Mouse (Mus musculus): ENCODE measurements around the gene Kcnh5. TPM values are rescaled to one million over a fixed set of nuclear protein-coding genes. Genes with fewer than 3 reads are reported as not detected.

The Kcnh5 gene
- total RNA-seq (2021) = 10 to 100 TPM; 24.2 to 25.3 TPM

DNA sequence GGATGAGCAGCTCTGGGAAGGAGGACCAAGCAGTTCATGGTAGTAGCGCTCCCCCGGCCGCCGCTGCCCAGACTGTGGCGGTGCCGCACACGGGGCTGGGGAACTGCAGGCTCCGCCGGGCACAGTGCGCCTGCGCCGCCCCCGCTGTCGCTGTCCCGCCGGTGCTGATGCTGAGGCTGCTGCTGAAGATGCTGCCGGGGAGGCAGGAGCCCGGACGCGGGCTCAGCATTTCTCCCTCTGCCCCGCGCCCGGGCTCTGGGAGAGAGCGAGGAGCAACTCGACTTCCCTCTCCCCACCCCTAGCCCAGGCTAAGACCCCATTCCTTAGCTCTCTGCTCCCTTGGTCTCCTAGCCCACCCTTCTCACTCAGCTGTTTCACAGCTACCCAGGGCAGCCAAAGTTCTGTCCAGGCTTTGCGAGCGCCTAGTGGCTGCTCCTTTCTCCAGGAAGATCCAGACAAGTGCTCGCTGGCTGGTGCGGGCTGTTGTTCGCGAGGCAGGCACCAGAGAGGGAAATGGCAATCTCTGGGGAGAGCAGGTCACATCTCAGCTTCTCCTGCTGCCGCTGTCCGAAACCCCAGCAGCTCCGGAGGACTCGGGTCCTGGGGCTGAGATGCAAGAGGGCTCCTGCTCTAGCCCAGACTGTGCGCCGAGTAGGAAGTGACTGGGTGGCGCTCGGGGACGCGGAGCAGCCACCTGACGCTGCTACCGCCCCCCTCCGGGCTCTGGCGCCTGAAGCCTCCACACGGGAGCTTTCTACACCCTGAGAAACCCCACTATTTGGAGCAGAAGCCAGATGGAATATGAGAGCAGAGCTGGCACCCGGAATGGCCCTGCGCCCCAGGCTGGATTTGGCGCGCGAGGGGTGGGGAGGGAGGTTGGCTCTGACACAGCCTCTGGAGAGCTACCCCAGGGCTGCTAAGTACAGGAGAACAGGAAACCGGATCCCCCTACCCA lies at the start of gene Kcnh5:
Gene Kcnh5 (minus strand): TSS at position 642 of the 955 bp plus-strand sequence.
- intact Hi-C loops (cut with DNase I) = no loop called here
- DNase-seq = peak; percentile 76

DNA sequence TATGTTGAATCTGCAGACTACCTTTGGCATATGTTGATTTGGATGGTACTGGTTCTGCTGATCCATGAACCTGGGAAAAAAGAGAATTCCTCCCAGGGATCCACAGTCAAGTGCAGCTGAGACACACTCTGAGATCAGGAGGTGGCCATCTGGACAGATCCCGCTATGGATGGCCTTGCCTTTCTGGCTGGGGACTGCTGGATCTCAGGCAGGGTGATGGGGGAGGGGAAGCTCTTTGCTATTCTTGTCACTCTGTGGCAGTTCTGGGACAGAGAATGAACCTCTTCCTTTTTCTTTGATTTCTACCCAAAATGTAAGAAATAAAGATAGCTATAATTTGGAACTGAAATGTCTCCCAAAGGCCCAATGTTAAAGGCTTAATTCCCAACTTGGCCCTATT lies 46.8 kb upstream of the Kcnh5 start:
- peak; percentile 27 for DNase-seq
- intact Hi-C loops (cut with DNase I) = no loop called here

DNA sequence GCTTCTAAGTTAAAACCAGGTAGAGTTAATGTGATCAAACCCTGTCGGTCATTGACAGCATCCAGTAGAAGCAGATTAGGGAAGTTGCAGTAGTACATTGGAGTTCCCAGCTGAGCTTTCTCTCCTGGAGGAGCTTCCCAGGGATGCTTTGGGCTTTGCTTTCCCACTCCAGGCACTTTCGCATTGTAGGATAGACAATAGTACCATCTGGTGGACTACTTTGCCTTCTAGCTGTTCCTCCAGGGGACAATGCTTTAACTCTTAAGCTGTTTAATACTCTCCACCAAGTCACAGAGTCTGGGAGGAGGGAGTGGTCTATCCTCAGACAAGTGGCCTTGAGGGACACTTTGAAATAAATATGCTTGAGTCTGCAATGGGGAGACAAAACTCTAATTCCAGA lies 12.3 kb upstream of the Kcnh5 start:
- intact Hi-C loops (cut with DNase I) = loop anchor here (5.0 kb wide), 1 partner anchor 867 kb away; no protein-coding TSS in a partner anchor
- no peak for DNase-seq

DNA sequence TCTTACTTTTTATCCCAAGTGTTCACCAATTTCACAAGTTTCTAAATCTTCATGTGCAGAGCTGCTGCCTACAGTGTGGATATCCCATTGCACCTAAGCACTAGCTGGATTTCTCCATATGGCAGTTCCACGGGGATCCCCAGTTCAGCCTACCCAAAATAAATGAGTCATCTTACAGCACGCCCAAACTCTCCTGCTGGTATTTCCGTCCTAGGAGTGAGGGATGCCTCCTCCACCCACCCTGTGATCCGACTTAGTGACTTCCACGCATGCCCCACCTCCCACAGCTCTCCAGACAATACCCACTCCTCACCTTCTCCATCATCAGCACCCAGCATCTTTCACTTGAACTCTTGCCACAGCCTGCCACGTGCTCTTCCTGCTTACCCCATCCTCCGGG lies 5.5 kb upstream of the Kcnh5 start:
- DNase-seq = no peak
- intact Hi-C loops (cut with DNase I) = no loop called here

DNA sequence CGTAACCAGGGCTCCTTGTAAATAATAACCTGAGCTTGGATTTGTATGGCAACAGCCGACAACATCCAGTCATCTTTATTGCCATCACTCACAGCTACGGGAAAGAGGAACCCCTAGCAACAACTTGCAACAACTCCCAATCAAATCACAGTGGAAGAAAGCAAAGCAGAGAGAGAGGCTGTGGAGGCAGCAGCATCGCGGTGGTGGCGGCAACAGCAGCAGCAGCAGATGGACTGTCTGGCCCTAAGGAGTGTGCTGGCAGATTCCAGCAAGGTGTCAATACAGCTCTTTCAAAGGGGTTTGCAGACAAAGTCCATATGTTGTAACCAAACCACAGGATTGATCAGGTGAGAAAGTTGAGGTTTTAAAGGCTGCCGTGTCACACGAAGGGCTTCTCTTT lies 2.4 kb upstream of the Kcnh5 start:
- intact Hi-C loops (cut with DNase I) = no loop called here
- DNase-seq = peak; percentile 11

DNA sequence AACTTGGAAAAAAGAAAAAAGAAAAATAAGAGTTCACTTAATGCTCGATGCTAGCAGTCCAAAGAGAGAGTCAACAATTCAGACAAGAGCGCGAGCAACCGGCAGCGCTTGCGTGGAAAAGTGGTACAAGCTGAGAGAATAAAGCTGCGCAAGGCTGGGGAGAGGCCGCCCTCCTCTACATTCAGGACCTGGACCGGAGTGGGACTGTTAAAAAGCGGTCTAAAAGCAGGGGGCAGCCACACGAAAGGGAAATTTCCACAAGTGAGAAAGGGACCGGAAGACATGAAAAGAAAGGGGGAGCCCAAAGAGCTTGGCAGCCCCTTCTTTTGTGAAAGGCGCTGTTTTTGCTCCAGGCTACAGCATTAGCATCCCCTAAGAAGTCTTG lies 506 bp upstream of the Kcnh5 start:
- intact Hi-C loops (cut with DNase I) = no loop called here
- peak; percentile 4 for DNase-seq

DNA sequence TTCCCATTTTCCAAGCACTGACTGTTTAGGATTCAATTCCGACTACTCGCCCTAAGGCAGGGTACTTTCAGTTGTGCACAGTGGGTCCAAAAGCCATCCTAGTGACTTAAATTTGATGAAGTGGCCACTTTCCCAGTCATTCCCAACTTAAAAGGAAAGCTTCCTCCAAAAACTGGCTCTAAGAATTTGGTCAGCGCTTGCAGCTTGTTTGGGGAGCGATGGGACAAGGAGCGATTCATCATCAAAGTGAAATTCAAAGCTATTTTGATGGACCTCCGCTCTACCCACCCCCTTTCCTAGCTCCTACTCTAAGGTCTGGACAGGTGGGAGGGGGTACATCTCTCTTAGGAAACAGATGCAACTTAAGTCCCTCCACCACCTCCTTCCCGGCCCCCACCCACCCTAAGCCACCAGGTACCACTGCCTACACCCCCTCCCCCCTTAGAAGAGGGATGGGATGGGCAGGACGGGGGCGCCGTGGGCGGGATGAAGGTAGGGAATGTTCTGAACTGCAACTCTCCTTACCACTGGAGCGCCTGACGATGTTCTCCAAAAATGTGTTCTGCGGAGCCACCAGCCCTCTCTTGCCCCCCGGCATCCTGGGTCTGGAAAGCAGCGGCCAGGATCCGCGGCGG lies 1.1 kb downstream of the Kcnh5 start:
- no peak for DNase-seq
- intact Hi-C loops (cut with DNase I) = no loop called here

DNA sequence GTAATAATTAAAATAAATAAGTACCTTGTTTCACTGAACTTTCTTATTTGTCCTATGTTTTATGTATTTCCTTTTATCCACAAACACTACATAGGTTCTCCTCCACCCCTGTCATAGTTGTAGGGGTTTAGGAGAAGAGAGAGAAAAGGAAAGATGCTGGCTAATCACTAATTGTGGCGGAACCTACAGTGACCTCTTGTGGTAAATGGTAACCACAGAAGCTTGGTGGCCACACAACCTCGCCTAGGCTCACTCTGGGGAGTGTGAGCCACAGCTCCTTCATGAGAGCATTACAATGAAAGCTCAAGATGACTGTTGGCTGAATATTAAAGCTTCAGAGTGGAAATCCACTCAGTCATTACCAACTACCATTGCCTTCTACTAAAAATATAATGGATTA lies 6.2 kb downstream of the Kcnh5 start:
- intact Hi-C loops (cut with DNase I) = loop anchor here (5.0 kb wide), 1 partner anchor 849 kb away; no protein-coding TSS in a partner anchor
- DNase-seq = peak; percentile 15

DNA sequence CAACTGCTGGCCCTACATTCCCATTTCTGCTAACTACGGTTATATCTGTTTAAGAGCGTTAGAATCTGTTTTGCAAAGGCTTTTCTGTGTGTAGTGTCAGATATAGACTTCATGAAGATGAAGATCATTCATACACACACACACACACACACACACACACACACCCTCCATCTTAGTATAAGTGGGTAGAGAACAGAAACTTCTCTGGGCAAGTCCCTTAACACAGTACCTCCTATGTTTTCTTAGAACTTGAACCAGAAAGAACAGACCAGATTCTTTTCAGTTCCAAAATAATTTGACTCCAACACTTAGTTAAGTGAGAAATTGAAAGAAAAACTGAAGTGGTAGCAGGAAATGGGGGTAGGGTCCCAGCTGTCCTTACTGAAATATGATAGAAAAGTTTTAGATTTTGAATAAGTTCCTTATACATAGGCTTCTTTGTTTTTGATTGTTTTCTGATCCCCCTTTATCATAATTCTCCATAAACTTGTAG lies 24.0 kb downstream of the Kcnh5 start:
- no peak for DNase-seq
- intact Hi-C loops (cut with DNase I) = no loop called here

DNA sequence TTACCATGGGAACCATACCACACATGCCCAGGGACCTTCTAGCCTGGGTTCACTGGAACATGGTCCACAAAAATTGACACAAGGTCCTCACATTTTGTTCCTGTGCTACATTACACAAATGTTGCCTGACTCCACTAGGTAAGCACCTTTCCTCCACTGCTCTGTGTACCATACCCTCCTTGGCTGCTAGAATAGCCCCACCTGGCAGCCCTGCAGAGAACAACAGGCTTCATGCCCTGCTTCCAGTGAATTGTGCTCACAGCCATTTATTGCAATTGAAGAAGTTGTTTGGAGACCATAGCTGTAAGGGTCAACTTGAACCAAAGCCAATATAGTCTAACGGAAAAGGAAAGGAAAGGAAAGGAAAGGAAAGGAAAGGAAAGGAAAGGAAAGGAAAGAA lies 37.3 kb downstream of the Kcnh5 start:
- DNase-seq = no peak
- intact Hi-C loops (cut with DNase I) = no loop called here

DNA sequence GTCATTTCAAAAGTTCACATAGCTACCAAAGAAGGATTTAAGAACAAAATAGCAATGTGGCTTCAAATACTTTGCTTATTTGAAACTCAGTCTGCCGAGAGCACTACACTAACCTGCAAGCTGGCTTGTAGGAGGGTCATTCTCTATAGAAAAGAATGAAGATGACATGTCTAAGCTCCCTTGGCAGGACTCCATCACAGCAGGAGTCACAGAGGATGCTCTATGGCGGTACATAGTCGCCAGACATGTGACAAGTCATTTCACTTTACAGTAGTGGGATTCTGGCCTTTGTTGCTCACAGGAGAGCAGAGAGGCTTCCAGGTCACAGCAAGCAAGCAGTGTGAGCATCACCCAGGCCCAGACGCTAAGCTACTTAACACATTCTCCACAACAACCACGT lies 85.2 kb downstream of the Kcnh5 start:
- peak; percentile 56 for DNase-seq

DNA sequence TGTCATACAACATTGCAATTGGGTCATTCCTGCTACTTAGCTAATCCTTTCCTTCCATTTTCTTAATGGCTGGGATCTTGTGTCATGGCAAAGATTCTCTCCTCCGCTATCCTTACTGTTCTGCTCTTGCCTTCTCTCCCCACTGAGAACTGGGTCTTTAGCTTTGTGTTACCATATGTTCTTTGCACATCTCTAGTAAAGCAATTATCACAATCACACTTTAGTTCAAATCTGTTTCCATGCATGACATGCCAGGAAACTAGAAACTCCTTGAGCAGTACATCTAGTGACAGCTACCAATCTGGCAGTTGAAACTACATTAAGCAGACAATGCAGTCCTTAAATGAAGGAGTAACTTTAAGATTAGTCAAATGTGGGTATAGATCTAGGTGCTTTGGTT lies 86.2 kb downstream of the Kcnh5 start:
- no peak for DNase-seq
- intact Hi-C loops (cut with DNase I) = no loop called here

More for the DNA sequence above, 85.2 kb downstream of the Kcnh5 start:
- intact Hi-C loops (cut with DNase I) = no loop called here

DNA sequence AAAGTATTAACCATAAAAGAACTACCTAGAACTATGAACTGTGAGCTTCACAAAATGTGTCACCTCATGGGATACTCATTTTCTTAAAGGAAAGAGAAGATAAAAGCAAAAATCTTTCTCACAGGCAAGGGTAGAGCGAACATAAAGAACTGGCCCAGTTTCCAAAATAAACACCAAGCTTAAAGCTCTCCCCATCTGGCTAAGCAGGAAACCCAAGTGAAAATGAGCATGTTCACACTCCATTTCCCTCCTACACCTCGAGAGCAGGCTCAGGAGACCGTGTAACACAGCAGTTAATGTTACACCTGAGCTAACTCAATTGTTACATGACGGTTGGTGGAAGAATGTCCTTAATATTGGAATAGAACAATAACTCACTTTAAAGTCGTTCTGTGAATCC lies 100.0 kb downstream of the Kcnh5 start:
- DNase-seq = no peak
- intact Hi-C loops (cut with DNase I) = no loop called here

DNA sequence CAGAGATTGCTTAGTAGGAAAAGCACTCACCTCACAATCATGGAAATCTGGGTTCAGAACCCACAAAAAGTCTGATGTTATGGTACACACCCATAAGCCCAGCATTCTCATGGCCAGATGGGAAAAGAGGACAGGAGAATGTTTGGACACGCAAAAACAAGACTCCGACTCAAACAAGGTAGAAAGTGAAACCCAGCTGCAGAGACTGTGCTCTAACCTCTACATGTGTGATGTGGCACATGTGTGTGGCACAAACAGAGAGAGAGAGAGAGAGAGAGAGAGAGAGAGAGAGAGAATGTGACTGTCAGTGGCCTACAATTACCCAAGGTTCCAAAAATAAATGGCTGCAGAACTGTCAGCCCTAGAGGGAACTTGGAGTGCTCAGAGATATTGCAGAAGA lies 106.1 kb downstream of the Kcnh5 start:
- intact Hi-C loops (cut with DNase I) = no loop called here

DNA sequence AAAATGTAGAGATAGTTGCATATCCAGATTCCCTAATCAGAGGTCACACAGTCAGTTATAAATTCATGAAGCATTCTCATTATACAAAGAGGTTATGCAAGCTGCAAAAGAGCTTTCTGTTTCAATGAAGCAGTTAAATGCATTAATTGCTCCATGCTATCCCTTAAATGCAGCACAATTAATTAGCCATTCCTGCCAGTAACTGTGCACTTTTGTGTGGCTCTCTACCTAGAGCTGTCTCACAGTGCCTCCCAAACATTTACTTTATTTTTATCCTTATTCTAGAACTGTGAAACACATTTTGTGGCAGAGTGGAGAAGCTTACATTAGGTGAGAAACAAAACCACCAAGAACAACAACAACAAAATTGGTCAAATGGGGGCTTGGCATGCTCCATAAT lies 114.6 kb downstream of the Kcnh5 start:
- intact Hi-C loops (cut with DNase I) = no loop called here
- DNase-seq = no peak

More for the DNA sequence above, 106.1 kb downstream of the Kcnh5 start:
- no peak for DNase-seq

DNA sequence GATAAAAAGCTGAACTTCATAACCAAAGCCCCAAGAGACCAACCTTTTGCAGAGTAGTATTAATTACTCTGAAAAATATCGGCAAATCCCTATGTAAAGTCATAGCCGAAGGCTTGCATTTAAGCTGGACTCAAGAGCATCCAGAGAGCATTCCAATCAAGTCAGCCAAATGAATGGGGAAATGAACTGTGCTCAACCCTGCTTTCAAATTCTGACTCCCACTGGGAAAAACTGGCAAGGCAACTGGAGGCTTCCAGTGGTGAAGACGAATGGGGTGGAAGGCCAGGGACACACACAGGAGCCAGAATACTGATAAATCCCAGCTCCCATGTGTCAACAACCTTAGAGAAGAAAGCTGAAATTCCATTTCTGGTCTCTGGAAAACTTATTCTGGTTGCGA lies 115.4 kb downstream of the Kcnh5 start:
- DNase-seq = peak; percentile 4
- intact Hi-C loops (cut with DNase I) = no loop called here

DNA sequence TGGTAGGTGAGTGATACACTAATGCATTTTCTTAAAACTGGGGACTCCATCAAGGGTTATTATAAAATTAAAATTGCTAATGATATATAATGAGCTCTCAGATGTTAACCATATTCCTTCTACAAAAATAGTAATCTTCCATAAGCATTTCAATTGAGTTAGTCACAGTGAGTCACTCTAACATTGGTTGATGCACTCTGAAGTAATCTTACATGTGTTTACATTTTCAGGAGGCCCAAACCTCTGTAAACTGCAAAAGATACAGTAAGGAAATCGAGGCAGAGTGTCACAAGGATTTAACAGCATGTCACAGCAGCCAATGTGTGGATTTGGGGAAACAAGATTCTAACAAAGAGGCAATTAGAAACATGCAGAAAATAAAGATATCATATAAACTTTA lies 123.4 kb downstream of the Kcnh5 start:
- intact Hi-C loops (cut with DNase I) = no loop called here
- no peak for DNase-seq

DNA sequence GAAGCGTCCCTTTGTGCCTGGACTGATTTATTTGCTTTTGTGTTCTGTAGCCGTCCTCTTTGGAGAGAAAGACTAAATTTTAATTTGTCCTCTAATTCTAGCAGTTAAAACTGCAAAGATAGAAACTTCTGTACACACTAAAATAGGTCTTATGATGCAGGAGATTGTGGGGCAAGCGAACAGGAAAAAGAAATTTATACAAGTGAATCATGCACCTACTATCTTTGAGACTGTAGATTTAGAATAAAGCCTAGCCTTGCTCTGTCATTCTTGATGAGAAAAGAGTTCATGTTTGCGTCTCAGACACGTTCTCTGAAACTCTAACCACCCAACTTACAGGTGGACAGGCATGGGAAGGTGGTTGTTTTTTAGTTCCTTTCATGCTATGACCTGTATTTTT lies 140.4 kb downstream of the Kcnh5 start:
- intact Hi-C loops (cut with DNase I) = no loop called here
- DNase-seq = no peak

DNA sequence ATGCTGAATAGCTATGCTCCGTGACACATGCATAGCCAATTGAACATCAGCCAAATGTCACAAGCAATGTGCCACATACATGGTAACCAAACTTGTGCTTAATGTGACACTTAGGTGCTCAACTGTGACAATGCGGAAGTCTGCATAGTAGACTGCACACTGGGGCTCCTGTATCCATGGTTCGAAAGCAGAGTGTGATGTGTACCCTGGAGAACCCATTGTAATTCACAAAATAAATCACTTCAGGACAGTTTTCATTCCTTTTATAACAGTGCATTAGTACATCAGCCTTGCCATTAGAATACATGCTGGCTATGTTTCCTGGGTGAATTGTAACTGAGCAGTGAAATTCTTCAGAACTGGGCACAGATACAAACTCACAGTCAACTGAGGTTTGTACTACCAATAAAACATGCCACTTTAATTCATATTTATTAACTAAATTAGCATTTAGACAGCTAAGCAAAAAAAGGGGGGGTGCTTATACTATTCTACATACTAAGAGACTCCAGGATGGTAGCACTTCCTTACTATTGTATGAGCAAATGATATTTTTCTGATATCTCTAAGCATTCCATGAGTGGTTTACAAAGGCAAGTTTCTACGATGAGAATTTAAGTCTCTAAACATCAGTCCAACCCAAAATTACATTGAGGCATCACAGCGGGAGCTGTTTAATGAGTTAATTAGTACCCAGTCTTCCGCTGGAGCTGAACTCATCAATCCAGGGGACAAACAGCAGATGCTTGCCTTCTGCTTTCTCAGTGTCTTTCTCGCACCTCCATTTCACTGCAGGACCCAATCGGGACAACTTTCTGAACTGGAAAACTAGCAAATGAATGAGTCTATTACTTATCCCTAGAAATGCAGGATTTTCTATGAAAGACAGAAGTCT lies 144.9 kb downstream of the Kcnh5 start:
- no peak for DNase-seq
- intact Hi-C loops (cut with DNase I) = no loop called here

DNA sequence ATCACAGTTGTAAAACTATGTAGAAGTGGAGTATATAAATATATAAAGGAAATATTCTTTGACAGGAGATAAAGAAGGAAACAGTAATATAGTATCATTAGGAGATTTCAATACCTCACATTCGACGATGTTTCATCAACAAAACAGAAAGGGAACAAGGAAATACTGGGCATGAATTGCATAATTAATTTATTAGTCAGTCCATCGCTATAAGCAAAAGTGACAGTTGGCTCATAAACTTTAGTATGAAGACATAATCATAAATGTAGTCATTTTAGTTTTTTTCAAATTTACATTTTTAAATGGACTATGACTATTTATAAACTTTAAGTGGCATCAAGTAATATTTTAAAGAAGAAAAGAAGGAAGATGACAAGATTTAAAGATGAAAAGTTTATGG lies 205.9 kb downstream of the Kcnh5 start:
- intact Hi-C loops (cut with DNase I) = no loop called here
- DNase-seq = no peak

DNA sequence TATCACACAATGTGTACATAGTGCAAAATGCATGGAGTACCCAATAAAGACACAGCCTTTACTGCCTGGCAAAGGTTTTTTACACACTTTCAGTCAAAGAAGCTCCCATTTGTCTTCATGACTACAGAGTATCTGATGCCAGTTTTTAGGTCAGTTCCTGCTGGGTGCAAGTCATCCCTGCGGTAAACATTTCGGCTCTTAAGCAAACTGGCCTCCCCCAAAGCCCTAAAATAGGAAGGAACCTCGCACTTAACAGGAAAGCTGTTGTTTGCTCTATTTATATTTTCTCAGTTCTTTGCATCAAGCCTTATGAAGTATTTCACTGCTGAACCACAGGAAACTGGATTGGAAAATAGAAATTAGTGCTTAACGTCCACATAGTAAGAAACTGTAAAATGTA lies 207.7 kb downstream of the Kcnh5 start:
- DNase-seq = no peak
- intact Hi-C loops (cut with DNase I) = no loop called here
